Mouse (Mus musculus) neural tube, embryonic 14.5 days (tissue): ENCODE data around the gene Pak1ip1. TPM values are rescaled to one million over a fixed set of nuclear protein-coding genes. Genes with fewer than 3 reads are reported as not detected.
"Not testable (repeated sequence)": the region's sequence is repeated elsewhere in the genome, so short reads cannot be mapped to it uniquely, and the experiment has no call there.

ENCODE experiments used
- ATAC-seq: fragments of 200-750 bp; cut with Nextera tagmentation; 2 replicates; pipeline ENCODE4 v1.8.0; 2017; ENCODE audit warnings: low read depth, mild to moderate bottlenecking, moderate TSS enrichment, moderate library complexity
- H3K27ac ChIP-seq: fragments of 300-500 bp; sonication (generic); 2 replicates; pipeline ENCODE4 v1.5.1; 2014; ENCODE audit warnings: low read depth, mild to moderate bottlenecking, control low read depth, low read length, moderate library complexity, mixed read lengths
- H3K27me3 ChIP-seq: fragments of 300-500 bp; sonication (generic); 2 replicates; pipeline ENCODE4 v1.6.1; 2014; ENCODE audit warnings: low read length; ENCODE audit not compliant: control insufficient read depth, insufficient read depth
- H3K36me3 ChIP-seq: fragments of 300-500 bp; sonication (generic); 2 replicates; pipeline ENCODE4 v1.6.1; 2014; ENCODE audit warnings: low read length, mixed read lengths; ENCODE audit not compliant: control insufficient read depth, insufficient read depth
- H3K4me1 ChIP-seq: fragments of 300-500 bp; sonication (generic); 2 replicates; pipeline ENCODE4 v1.6.1; 2014; ENCODE audit warnings: low read length; ENCODE audit not compliant: control insufficient read depth, insufficient read depth
- H3K4me2 ChIP-seq: fragments of 300-500 bp; sonication (generic); 2 replicates; pipeline ENCODE4 v1.6.1; 2014; ENCODE audit warnings: mild to moderate bottlenecking, low read depth, low read length, control low read depth
- H3K4me3 ChIP-seq: fragments of 300-500 bp; sonication (generic); 2 replicates; pipeline ENCODE4 v1.5.1; 2014; ENCODE audit warnings: low read depth, low read length, control low read depth, mixed read lengths
- H3K9ac ChIP-seq: fragments of 300-500 bp; sonication (generic); replicated peaks from 2 replicates; pipeline ENCODE4 v1.6.1; 2014; ENCODE audit warnings: low read depth, mild to moderate bottlenecking, control low read depth, low read length, mixed read lengths
- H3K9me3 ChIP-seq: fragments of 300-500 bp; sonication (generic); 2 replicates; pipeline ENCODE4 v1.6.1; 2016; ENCODE audit warnings: low read length; ENCODE audit not compliant: control insufficient read depth
- WGBS: fragments of 180-500 bp; shearing (Covaris S2); extraction: QIAGEN DNeasy Blood & Tissue Kit; methylation state at CpG from one replicate; pipeline ENCODE4 v1.1.7; 2014; 5-methylcytosine and 5-hydroxymethylcytosine counted together
- polyA plus RNA-seq: library from polyadenylated mRNA; unstranded; fragments of >200 nt; fragmentation: Nextera tagmentation; extraction: Ambion mirVana; gene quantifications from 2 replicates; pipeline ENCODE4 v1.2.1, GENCODE M21; 2014

Pak1ip1 gene
- polyA plus RNA-seq, 1 experiment from 2014 or later = 55.5 TPM

- no peak overlapping the region for H3K4me2 ChIP-seq
- H3K27ac ChIP-seq = no peak overlapping the region
- no peak overlapping the region for H3K9ac ChIP-seq
- no peaks in the 10 kb centered on the region for H3K9me3 ChIP-seq
- no peaks in the 10 kb centered on the region for H3K27me3 ChIP-seq
- no peaks in the 10 kb centered on the region for H3K36me3 ChIP-seq
- no peak overlapping the region for H3K4me3 ChIP-seq
- 87% methylated on average over 5 of the region's 5 CpGs for WGBS
- no peak for ATAC-seq
- no peaks in the 10 kb centered on the region for H3K4me1 ChIP-seq
Measured at GRCm38 (mm10) chr13:40972976-40973375, 27.8 kb upstream of the Pak1ip1 start.

GRCm38 (mm10) chr13:40977609-40978008 is 23.2 kb upstream of the Pak1ip1 start:
- Histone ChIP-seq H3K4me2 (no peak overlapping the region), H3K9me3 (no peaks in the 10 kb centered on the region), H3K27ac (no peak overlapping the region), H3K36me3 (no peaks in the 10 kb centered on the region), H3K4me3 (no peak overlapping the region), H3K27me3 (no peaks in the 10 kb centered on the region), H3K4me1 (no peaks in the 10 kb centered on the region), H3K9ac (no peak overlapping the region)
- 11% methylated on average over 7 of the region's 7 CpGs for WGBS
- no peak for ATAC-seq

- H3K27ac ChIP-seq = no peak overlapping the region
- H3K27me3 ChIP-seq = no peaks in the 10 kb centered on the region
- H3K36me3 ChIP-seq = no peaks in the 10 kb centered on the region
- no peak overlapping the region for H3K4me3 ChIP-seq
- H3K9me3 ChIP-seq = no peaks in the 10 kb centered on the region
- no peak overlapping the region for H3K4me2 ChIP-seq
- no peak for ATAC-seq
- H3K9ac ChIP-seq = no peak overlapping the region
- WGBS = 82% methylated on average over 4 of the region's 4 CpGs
- no peaks in the 10 kb centered on the region for H3K4me1 ChIP-seq
Measured at GRCm38 (mm10) chr13:40978652-40979051, 22.2 kb upstream of the Pak1ip1 start.

- Histone ChIP-seq H3K4me1 (no peaks in the 10 kb centered on the region), H3K27me3 (no peaks in the 10 kb centered on the region), H3K9me3 (no peaks in the 10 kb centered on the region), H3K4me3 (no peak overlapping the region), H3K4me2 (no peak overlapping the region), H3K27ac (no peak overlapping the region), H3K9ac (no peak overlapping the region), H3K36me3 (no peaks in the 10 kb centered on the region)
- 68% methylated on average over 2 of the region's 2 CpGs for WGBS
- no peak for ATAC-seq
Measured at GRCm38 (mm10) chr13:40979321-40979720, 21.5 kb upstream of the Pak1ip1 start.

- Histone ChIP-seq H3K4me3 (no peak overlapping the region), H3K9me3 (no peaks in the 10 kb centered on the region), H3K27me3 (no peaks in the 10 kb centered on the region), H3K9ac (no peak overlapping the region), H3K27ac (no peak overlapping the region), H3K4me2 (no peak overlapping the region), H3K36me3 (no peaks in the 10 kb centered on the region), H3K4me1 (no peaks in the 10 kb centered on the region)
- WGBS = 96% methylated on average over 1 of the region's 1 CpGs
- no peak for ATAC-seq
Measured at GRCm38 (mm10) chr13:40982759-40983158, 18.1 kb upstream of the Pak1ip1 start.

GRCm38 (mm10) chr13:40986081-40986480 is 14.7 kb upstream of the Pak1ip1 start:
- 95% methylated on average over 5 of the region's 5 CpGs for WGBS
- Histone ChIP-seq H3K4me3 (no peak overlapping the region), H3K36me3 (no peaks in the 10 kb centered on the region)

GRCm38 (mm10) chr13:40987608-40988303 is 13.1 kb upstream of the Pak1ip1 start:
- WGBS = 67% methylated on average over 4 of the region's 4 CpGs
- ATAC-seq, H3K27me3 ChIP-seq, H3K4me1 ChIP-seq, H3K9ac ChIP-seq, H3K36me3 ChIP-seq, H3K4me2 ChIP-seq, H3K4me3 ChIP-seq, H3K9me3 ChIP-seq, H3K27ac ChIP-seq: not testable (repeated sequence)

More at GRCm38 (mm10) chr13:40986081-40986480, 14.7 kb upstream of the Pak1ip1 start:
- no peak overlapping the region for H3K9ac ChIP-seq
- H3K9me3 ChIP-seq = no peaks in the 10 kb centered on the region
- no peaks in the 10 kb centered on the region for H3K27me3 ChIP-seq
- ATAC-seq = no peak
- H3K27ac ChIP-seq = no peak overlapping the region
- no peaks in the 10 kb centered on the region for H3K4me1 ChIP-seq
- H3K4me2 ChIP-seq = no peak overlapping the region

- H3K4me2 ChIP-seq = no peak overlapping the region
- H3K36me3 ChIP-seq = no peaks in the 10 kb centered on the region
- no peaks in the 10 kb centered on the region for H3K9me3 ChIP-seq
- no peak overlapping the region for H3K27ac ChIP-seq
- no peaks in the 10 kb centered on the region for H3K27me3 ChIP-seq
- H3K4me1 ChIP-seq = no peaks in the 10 kb centered on the region
- 76% methylated on average over 2 of the region's 2 CpGs for WGBS
- ATAC-seq = no peak
- no peak overlapping the region for H3K9ac ChIP-seq
- H3K4me3 ChIP-seq = no peak overlapping the region
Measured at GRCm38 (mm10) chr13:40988418-40988817, 12.4 kb upstream of the Pak1ip1 start.

- WGBS = 14% methylated on average over 8 of the region's 8 CpGs
- no peaks in the 10 kb centered on the region for H3K27me3 ChIP-seq
- H3K27ac ChIP-seq = no peak overlapping the region
- no peaks in the 10 kb centered on the region for H3K36me3 ChIP-seq
- H3K9ac ChIP-seq = no peak overlapping the region
- H3K4me1 ChIP-seq = no peaks in the 10 kb centered on the region
- ATAC-seq = no peak
- no peak overlapping the region; the same call in 1 of the 2 replicates for H3K4me2 ChIP-seq
- no peaks in the 10 kb centered on the region for H3K9me3 ChIP-seq
- H3K4me3 ChIP-seq = no peak overlapping the region
Measured at GRCm38 (mm10) chr13:40994487-40995263, 6.1 kb upstream of the Pak1ip1 start.
